Mouse (Mus musculus) MN1 (cell line): ENCODE measurements around the gene Tle3.

Source experiments
- DNase-seq: peaks from one replicate; pipeline ENCODE4 v3.0.0-alpha.2; 2016; ENCODE audit warnings: low spot score

Gene Tle3

GRCm38 (mm10) chr9:61371755-61372509 lies at the start of gene Tle3:
Tle3 (plus strand) TSS chr9:61372366.
- DNase-seq, result peak; percentile 99

- no peak for DNase-seq
Measured at GRCm38 (mm10) chr9:61323221-61323620, 48.9 kb upstream of the Tle3 start.

GRCm38 (mm10) chr9:61323879-61324278 lies 48.3 kb upstream of the Tle3 start:
- DNase-seq, result peak; percentile 17

GRCm38 (mm10) chr9:61324354-61324753 lies 47.8 kb upstream of the Tle3 start:
- no peak for DNase-seq

GRCm38 (mm10) chr9:61325012-61325411 lies 47.2 kb upstream of the Tle3 start:
- no peak for DNase-seq

GRCm38 (mm10) chr9:61325931-61326351 lies 46.2 kb upstream of the Tle3 start:
- DNase-seq, result peak; percentile 53

- DNase-seq, result peak; percentile 65
Measured at GRCm38 (mm10) chr9:61326922-61327321, 45.2 kb upstream of the Tle3 start.

GRCm38 (mm10) chr9:61328173-61328572 lies 44.0 kb upstream of the Tle3 start:
- DNase-seq, result no peak

GRCm38 (mm10) chr9:61330747-61331146 lies 41.4 kb upstream of the Tle3 start:
- DNase-seq, result no peak

GRCm38 (mm10) chr9:61332226-61332936 lies 39.8 kb upstream of the Tle3 start:
- no peak for DNase-seq

GRCm38 (mm10) chr9:61336179-61336578 lies 36.0 kb upstream of the Tle3 start:
- no peak for DNase-seq

GRCm38 (mm10) chr9:61336591-61337587 lies 35.3 kb upstream of the Tle3 start:
- peak; percentile 71 for DNase-seq

GRCm38 (mm10) chr9:61337665-61338064 lies 34.5 kb upstream of the Tle3 start:
- peak; percentile 42 for DNase-seq

GRCm38 (mm10) chr9:61339311-61339710 lies 32.9 kb upstream of the Tle3 start:
- DNase-seq, result no peak

- no peak for DNase-seq
Measured at GRCm38 (mm10) chr9:61340333-61340732, 31.8 kb upstream of the Tle3 start.

- no peak for DNase-seq
Measured at GRCm38 (mm10) chr9:61342297-61342696, 29.9 kb upstream of the Tle3 start.

- DNase-seq, result no peak
Measured at GRCm38 (mm10) chr9:61344684-61345083, 27.5 kb upstream of the Tle3 start.

GRCm38 (mm10) chr9:61347011-61347410 lies 25.2 kb upstream of the Tle3 start:
- DNase-seq, result peak; percentile 60

- DNase-seq, result no peak
Measured at GRCm38 (mm10) chr9:61348036-61348435, 24.1 kb upstream of the Tle3 start.

GRCm38 (mm10) chr9:61348616-61349015 lies 23.6 kb upstream of the Tle3 start:
- no peak for DNase-seq

- no peak for DNase-seq
Measured at GRCm38 (mm10) chr9:61349697-61350096, 22.5 kb upstream of the Tle3 start.

- DNase-seq, result no peak
Measured at GRCm38 (mm10) chr9:61351164-61351563, 21.0 kb upstream of the Tle3 start.
